In genomic region chr5:119257374-119258120, GRCm38 (mm10) we compare ENCODE assay signal across 17 mouse cellular contexts.
DNase-seq lines count a peak whose midpoint lies in the region; ATAC-seq and TF ChIP-seq lines count a peak whose summit lies in the region.
"Had no signal": no experiment of that assay in that cellular context is flagged by ENCODE, and none has a peak within 500 bp of the region (broad histone marks: within the 10 kb centered on the region; RNA-seq: fewer than 3 reads in every experiment).

No protein-coding gene starts in this region.

- no peak for TF ChIP-seq POLR2A in myocyte (IDR thresholded peaks at IDR 0.05; ENCODE audit: insufficient read length, low read depth)
- TF ChIP-seq POLR2A in thymus, adult 2 months (IDR thresholded peaks at IDR 0.05; ENCODE audit: control insufficient read depth, extremely low read depth, insufficient read depth, low read length, poor library complexity): no peak
- no peak for TF ChIP-seq POLR2A in heart, adult 2 months (IDR thresholded peaks at IDR 0.05; ENCODE audit: insufficient read depth, low read depth, low read length)

- H3K36me3 ChIP-seq in hindbrain, embryonic 16.5 days (ENCODE audit: control insufficient read depth, insufficient read depth, low read length): no peaks in the 10 kb centered on the region
- H3K36me3 ChIP-seq in hindbrain, embryonic 14.5 days (replicated peaks; ENCODE audit: control insufficient read depth, insufficient read depth): no peaks in the 10 kb centered on the region
- H3K36me3 ChIP-seq in lung, embryonic 14.5 days (ENCODE audit: insufficient read depth): no peaks in the 10 kb centered on the region
- H3K36me3 ChIP-seq in embryonic facial prominence, embryonic 10.5 days (replicated peaks): no peaks in the 10 kb centered on the region
- no peaks in the 10 kb centered on the region for H3K36me3 ChIP-seq in myocyte (ENCODE audit: control insufficient read depth, insufficient read depth)
- no peaks in the 10 kb centered on the region for H3K36me3 ChIP-seq in thymus, adult 2 months (ENCODE audit: control insufficient read depth, insufficient read depth, low read length)
- H3K36me3 ChIP-seq in heart, adult 2 months (ENCODE audit: control insufficient read depth, insufficient read depth, low read length): no peaks in the 10 kb centered on the region
- H3K36me3 ChIP-seq: embryonic facial prominence, embryonic 12.5 days; heart, embryonic 10.5 days; intestine, embryonic 15.5 days; limb, embryonic 10.5 days; liver, embryonic 13.5 days had no signal

- peaks cover 5% of the 10 kb centered on the region; the same call in 1 of the 2 replicates for H3K4me1 ChIP-seq in hindbrain, embryonic 16.5 days (ENCODE audit: control insufficient read depth, insufficient read depth, low read depth, low read length)
- H3K4me1 ChIP-seq in hindbrain, embryonic 14.5 days (replicated peaks; ENCODE audit: control insufficient read depth, insufficient read depth, low read length): no peaks in the 10 kb centered on the region
- H3K4me1 ChIP-seq in lung, embryonic 14.5 days (ENCODE audit: insufficient read depth): peaks cover 6% of the 10 kb centered on the region
- H3K4me1 ChIP-seq in embryonic facial prominence, embryonic 10.5 days: peaks cover 10% of the 10 kb centered on the region
- H3K4me1 ChIP-seq in thymus, adult 2 months (replicated peaks; ENCODE audit: control insufficient read depth, insufficient read depth, low read length): no peaks in the 10 kb centered on the region
- H3K4me1 ChIP-seq in heart, adult 2 months (ENCODE audit: control insufficient read depth, insufficient read depth, low read length): no peaks in the 10 kb centered on the region
- H3K4me1 ChIP-seq: intestine, embryonic 15.5 days; liver, embryonic 13.5 days had no signal

- no peak for DNase-seq in hindbrain, embryonic 14.5 days (ENCODE audit: low spot score)
- DNase-seq in lung, embryonic 14.5 days: peak; percentile 48
- no peak for DNase-seq in lung, adult 18-20 months
- peak; percentile 25 for DNase-seq in embryonic facial prominence, embryonic 10.5 days (ENCODE audit: low spot score)
- DNase-seq in thymus, adult 2 months: no peak
- no peak for DNase-seq in heart, adult 2 months
- DNase-seq: cerebellum, adult 8-10 months; gastrocnemius, postnatal 10 days; liver, embryonic 13.5 days; right cerebral cortex, postnatal 25 days had no signal

- TF ChIP-seq CTCF in lung, embryonic 14.5 days (IDR thresholded peaks at IDR 0.05; ENCODE audit: low read depth): no peak
- TF ChIP-seq CTCF in thymus, adult 2 months (IDR thresholded peaks at IDR 0.05; ENCODE audit: borderline replicate concordance, control insufficient read depth, extremely low read depth, insufficient read depth, low read length, poor library complexity): no peak
- no peak for TF ChIP-seq CTCF in heart, adult 2 months (IDR thresholded peaks at IDR 0.05)

- intact Hi-C loops in heart, adult 2 months (cut with DNase I): no loop called here

- ATAC-seq in hindbrain, embryonic 16.5 days: no peak
- no peak for ATAC-seq in hindbrain, embryonic 14.5 days (ENCODE audit: low FRiP score)
- ATAC-seq in lung, embryonic 14.5 days (ENCODE audit: insufficient read depth): no peak
- ATAC-seq: CD4-positive, CD25-positive, alpha-beta regulatory T cell, adult 4 months; intestine, embryonic 15.5 days had no signal

- WGBS in hindbrain, embryonic 16.5 days: 47% methylated on average over 21 of the region's 21 CpGs
- 45% methylated on average over 21 of the region's 21 CpGs for WGBS in hindbrain, embryonic 14.5 days
- WGBS in lung, embryonic 14.5 days: 47% methylated on average over 21 of the region's 21 CpGs
- WGBS in embryonic facial prominence, embryonic 10.5 days: 48% methylated on average over 21 of the region's 21 CpGs
- WGBS in thymus, adult 2 months: 75% methylated on average over 21 of the region's 21 CpGs
- 53% methylated on average over 21 of the region's 21 CpGs for WGBS in heart, adult 2 months

- H3K4me2 ChIP-seq in hindbrain, embryonic 16.5 days (ENCODE audit: low read length): peak overlapping the region; percentile 7; the same call in 1 of the 2 replicates
- H3K4me2 ChIP-seq in hindbrain, embryonic 14.5 days (replicated peaks): no peak overlapping the region
- H3K4me2 ChIP-seq in lung, embryonic 14.5 days: no peak overlapping the region
- H3K4me2 ChIP-seq in myocyte (ENCODE audit: low read depth): no peak overlapping the region
- H3K4me2 ChIP-seq: embryonic facial prominence, embryonic 12.5 days; intestine, embryonic 15.5 days; liver, embryonic 13.5 days had no signal

- H3K9ac ChIP-seq in hindbrain, embryonic 16.5 days (ENCODE audit: low read depth, low read length): no peak overlapping the region
- H3K9ac ChIP-seq in hindbrain, embryonic 14.5 days: no peak overlapping the region
- no peak overlapping the region for H3K9ac ChIP-seq in lung, embryonic 14.5 days
- no peak overlapping the region for H3K9ac ChIP-seq in heart, adult 2 months (ENCODE audit: low read depth, low read length)
- H3K9ac ChIP-seq: embryonic facial prominence, embryonic 12.5 days; intestine, embryonic 15.5 days; liver, embryonic 13.5 days had no signal

- H3K27ac ChIP-seq in hindbrain, embryonic 16.5 days (ENCODE audit: low read depth, low read length): no peak overlapping the region
- H3K27ac ChIP-seq in hindbrain, embryonic 14.5 days: no peak overlapping the region
- no peak overlapping the region for H3K27ac ChIP-seq in lung, embryonic 14.5 days (ENCODE audit: low read depth)
- H3K27ac ChIP-seq in embryonic facial prominence, embryonic 10.5 days (replicated peaks): peak overlapping the region; percentile 21
- H3K27ac ChIP-seq in thymus, adult 2 months (ENCODE audit: control insufficient read depth, insufficient read depth, low read length): no peak overlapping the region
- H3K27ac ChIP-seq in heart, adult 2 months: no peak overlapping the region
- H3K27ac ChIP-seq: embryonic facial prominence, embryonic 12.5 days; heart, embryonic 10.5 days; intestine, embryonic 15.5 days; limb, embryonic 10.5 days; liver, embryonic 13.5 days had no signal

- H3K79me2 ChIP-seq in myocyte (ENCODE audit: control insufficient read depth, insufficient read depth): no peaks in the 10 kb centered on the region
- no peaks in the 10 kb centered on the region for H3K79me2 ChIP-seq in heart, adult 2 months (replicated peaks; ENCODE audit: control insufficient read depth, insufficient read depth, low read length)

- H3K27me3 ChIP-seq in hindbrain, embryonic 16.5 days (replicated peaks; ENCODE audit: control insufficient read depth, insufficient read depth, low read length): no peaks in the 10 kb centered on the region
- H3K27me3 ChIP-seq in hindbrain, embryonic 14.5 days (ENCODE audit: control insufficient read depth, insufficient read depth, low read length): no peaks in the 10 kb centered on the region
- H3K27me3 ChIP-seq in lung, embryonic 14.5 days (ENCODE audit: insufficient read depth, low read length): no peaks in the 10 kb centered on the region
- H3K27me3 ChIP-seq in embryonic facial prominence, embryonic 10.5 days (replicated peaks; ENCODE audit: low read depth, poor library complexity, severe bottlenecking): 0 out of 2 replicates have a peak, but pooled peaks cover 14% of the 10 kb centered on the region
- H3K27me3 ChIP-seq in myocyte (ENCODE audit: control insufficient read depth, insufficient read depth, insufficient read length): no peaks in the 10 kb centered on the region
- H3K27me3 ChIP-seq in thymus, adult 2 months (ENCODE audit: control insufficient read depth, insufficient read depth, low read length): no peaks in the 10 kb centered on the region
- no peaks in the 10 kb centered on the region for H3K27me3 ChIP-seq in heart, adult 2 months (ENCODE audit: control insufficient read depth, insufficient read depth, low read length)
- H3K27me3 ChIP-seq: embryonic facial prominence, embryonic 12.5 days; intestine, embryonic 15.5 days; liver, embryonic 13.5 days had no signal

- no peaks in the 10 kb centered on the region; the same call in 1 of the 2 replicates for H3K9me3 ChIP-seq in hindbrain, embryonic 16.5 days (ENCODE audit: control insufficient read depth, low read length)
- H3K9me3 ChIP-seq in hindbrain, embryonic 14.5 days (ENCODE audit: control insufficient read depth, low read length): no peaks in the 10 kb centered on the region
- no peaks in the 10 kb centered on the region for H3K9me3 ChIP-seq in lung, embryonic 14.5 days (ENCODE audit: low read depth, low read length)
- no peaks in the 10 kb centered on the region for H3K9me3 ChIP-seq in embryonic facial prominence, embryonic 10.5 days
- H3K9me3 ChIP-seq: embryonic facial prominence, embryonic 12.5 days; heart, embryonic 10.5 days; intestine, embryonic 15.5 days; limb, embryonic 10.5 days; liver, embryonic 13.5 days had no signal

- no peak overlapping the region for H3K4me3 ChIP-seq in hindbrain, embryonic 16.5 days (ENCODE audit: low read length)
- no peak overlapping the region for H3K4me3 ChIP-seq in hindbrain, embryonic 14.5 days (replicated peaks; ENCODE audit: low read length)
- no peak overlapping the region for H3K4me3 ChIP-seq in lung, embryonic 14.5 days (ENCODE audit: low read depth, low read length)
- no peak overlapping the region for H3K4me3 ChIP-seq in embryonic facial prominence, embryonic 10.5 days
- H3K4me3 ChIP-seq in myocyte: no peak overlapping the region
- H3K4me3 ChIP-seq in thymus, adult 2 months (ENCODE audit: control insufficient read depth, insufficient read depth, low read length): no peak overlapping the region
- no peak overlapping the region for H3K4me3 ChIP-seq in heart, adult 2 months
- H3K4me3 ChIP-seq: embryonic facial prominence, embryonic 12.5 days; heart, embryonic 10.5 days; intestine, embryonic 15.5 days; limb, embryonic 10.5 days; liver, embryonic 13.5 days had no signal

- no peak overlapping the region for H3ac ChIP-seq in myocyte (ENCODE audit: control insufficient read depth, insufficient read length)

- TF ChIP-seq EP300 in heart, adult 2 months (IDR thresholded peaks at IDR 0.05; ENCODE audit: insufficient read depth, low read depth, low read length): no peak

TF ChIP-seq in myocyte, 11 proteins besides CTCF, POLR2A, EP300 and RAD21:
- no peak for TF ChIP-seq TCF3 (IDR thresholded peaks at IDR 0.05; ENCODE audit: insufficient read length, low read depth)
- no peak for TF ChIP-seq CEBPB (IDR thresholded peaks at IDR 0.05; ENCODE audit: insufficient read depth, poor library complexity, severe bottlenecking)
- peak in 2 of 3 experiments; percentile 72 to 81 for TF ChIP-seq MYOD1 (IDR thresholded peaks at IDR 0.05; ENCODE audit: control insufficient read depth in 1 of 3, insufficient read length in 2 of 3, low read depth in 2 of 3)
- no peak for TF ChIP-seq MAX (IDR thresholded peaks at IDR 0.05; ENCODE audit: low read depth)
- no peak for TF ChIP-seq E2F4 (IDR thresholded peaks at IDR 0.05; ENCODE audit: insufficient read depth)
- TF ChIP-seq REST (IDR thresholded peaks at IDR 0.05; ENCODE audit: insufficient read depth, insufficient read length): no peak
- no peak for TF ChIP-seq USF1 (IDR thresholded peaks at IDR 0.05; ENCODE audit: low read depth)
- TF ChIP-seq MYOG (IDR thresholded peaks at IDR 0.05; ENCODE audit: control insufficient read depth in 1 of 3, insufficient read depth in 1 of 3, insufficient read length in 2 of 3, low read depth in 2 of 3): peak in 1 of 3 experiments; percentile 58
- TF ChIP-seq SRF (IDR thresholded peaks at IDR 0.05; ENCODE audit: control insufficient read depth, insufficient read length, low read depth): no peak

Comparison
In these comparisons a context has a peak if more than half of its experiments do, and no peak if none do; other contexts are left out.
1. DNase-seq: peak in lung, embryonic 14.5 days (single experiment) and embryonic facial prominence, embryonic 10.5 days (single experiment); none in hindbrain, embryonic 14.5 days (single experiment), lung, adult 18-20 months (0 of 2), thymus, adult 2 months (single experiment) and heart, adult 2 months (0 of 2).